Mouse (Mus musculus) intestine, embryonic 14.5 days (tissue): Measurements from ENCODE around the gene Pan3. TPM values are rescaled to one million over a fixed set of nuclear protein-coding genes. Genes with fewer than 3 reads are reported as not detected.

Source experiments
- ATAC-seq: fragments of 200-750 bp; cut with Nextera tagmentation; replicated peaks from 2 replicates; pipeline ENCODE4 v1.8.0; 2017; ENCODE audit warnings: low read depth, moderate number of reproducible peaks, moderate TSS enrichment, moderate library complexity; ENCODE audit not compliant: low FRiP score, low TSS enrichment
- DNase-seq: peaks from one replicate; pipeline ENCODE4 v3.0.0-alpha.2; 2018; ENCODE audit warnings: low spot score
- H3K27ac ChIP-seq: fragments of 300-500 bp; sonication (generic); 2 replicates; pipeline ENCODE4 v1.5.1; 2014; ENCODE audit warnings: low read depth, mild to moderate bottlenecking, control low read depth
- H3K27me3 ChIP-seq: fragments of 300-500 bp; sonication (generic); replicated peaks from 2 replicates; pipeline ENCODE4 v1.6.1; 2014; ENCODE audit warnings: low read length, control low read depth; ENCODE audit not compliant: control insufficient read depth, insufficient read depth
- H3K36me3 ChIP-seq: fragments of 300-500 bp; sonication (generic); 2 replicates; pipeline ENCODE4 v1.6.1; 2014; ENCODE audit warnings: low read length, control low read depth; ENCODE audit not compliant: control insufficient read depth, insufficient read depth
- H3K4me1 ChIP-seq: fragments of 300-500 bp; sonication (generic); replicated peaks from 2 replicates; pipeline ENCODE4 v1.6.1; 2014; ENCODE audit warnings: low read length, control low read depth, mixed read lengths; ENCODE audit not compliant: control insufficient read depth, insufficient read depth
- H3K4me2 ChIP-seq: fragments of 300-500 bp; sonication (generic); 2 replicates; pipeline ENCODE4 v1.6.1; 2014; ENCODE audit warnings: low read length
- H3K4me3 ChIP-seq: fragments of 300-500 bp; sonication (generic); 2 replicates; pipeline ENCODE4 v1.5.1; 2014; ENCODE audit warnings: low read depth, low read length, control low read depth, mixed read lengths
- H3K9ac ChIP-seq: fragments of 300-500 bp; sonication (generic); 2 replicates; pipeline ENCODE4 v1.6.1; 2014; ENCODE audit warnings: mild to moderate bottlenecking, low read length
- H3K9me3 ChIP-seq: fragments of 300-500 bp; sonication (generic); 2 replicates; pipeline ENCODE4 v1.6.1; 2016; ENCODE audit warnings: low read length, control low read depth; ENCODE audit not compliant: control insufficient read depth
- WGBS: fragments of 180-500 bp; shearing (Covaris S2); extraction: QIAGEN DNeasy Blood & Tissue Kit; methylation state at CpG from one replicate; pipeline ENCODE4 v1.1.7; 2014; 5-methylcytosine and 5-hydroxymethylcytosine counted together
- polyA plus RNA-seq: library from polyadenylated mRNA; unstranded; fragments of >200 nt; fragmentation: Nextera tagmentation; extraction: Ambion mirVana; gene quantifications from 2 replicates; pipeline ENCODE4 v1.2.1, GENCODE M21; 2014

The Pan3 gene
- polyA plus RNA-seq: 75.0 and 83.4 TPM in 2 replicates

- H3K4me2 ChIP-seq: peak within 1 kb of the TSS; percentile 79
- no peaks in the 10 kb centered on the region for H3K9me3 ChIP-seq
- peak within 1 kb of the TSS; percentile 97 for H3K9ac ChIP-seq
- DNase-seq: peak; percentile 95
- H3K27me3 ChIP-seq: no peaks in the 10 kb centered on the region
- H3K27ac ChIP-seq: peak within 1 kb of the TSS; percentile 97
- under 1% methylated on average over 51 of the region's 51 CpGs for WGBS
- H3K4me3 ChIP-seq: peak within 1 kb of the TSS; percentile 95
- H3K36me3 ChIP-seq: peaks cover 2% of the 10 kb centered on the region; the same call in 1 of the 2 replicates
- ATAC-seq: peak; percentile 88
- H3K4me1 ChIP-seq: peaks cover 27% of the 10 kb centered on the region
Measured at GRCm38 (mm10) chr5:147429535-147430305, at the start of gene Pan3. Gene Pan3 (plus strand): TSS chr5:147430161.

- H3K4me2 ChIP-seq: no peak overlapping the region
- DNase-seq: no peak
- no peaks in the 10 kb centered on the region for H3K4me1 ChIP-seq
- no peaks in the 10 kb centered on the region for H3K9me3 ChIP-seq
- H3K4me3 ChIP-seq: no peak overlapping the region
- H3K27ac ChIP-seq: no peak overlapping the region
- no peak overlapping the region for H3K9ac ChIP-seq
- ATAC-seq: no peak
- no peaks in the 10 kb centered on the region for H3K27me3 ChIP-seq
- H3K36me3 ChIP-seq: no peaks in the 10 kb centered on the region
- 88% methylated on average over 10 of the region's 10 CpGs for WGBS
Measured at GRCm38 (mm10) chr5:147381396-147381795, 48.6 kb upstream of the Pan3 start.

- no peak for ATAC-seq
- no peak for DNase-seq
- Histone ChIP-seq H3K9ac (no peak overlapping the region), H3K27me3 (no peaks in the 10 kb centered on the region), H3K4me1 (no peaks in the 10 kb centered on the region), H3K4me3 (no peak overlapping the region), H3K9me3 (no peaks in the 10 kb centered on the region), H3K4me2 (no peak overlapping the region), H3K27ac (no peak overlapping the region), H3K36me3 (no peaks in the 10 kb centered on the region)
- 82% methylated on average over 13 of the region's 13 CpGs for WGBS
Measured at GRCm38 (mm10) chr5:147386865-147387264, 43.1 kb upstream of the Pan3 start.

- H3K27ac ChIP-seq: no peak overlapping the region
- H3K4me1 ChIP-seq: no peaks in the 10 kb centered on the region
- DNase-seq (no peak), ATAC-seq (no peak)
- H3K9ac ChIP-seq: no peak overlapping the region
- no peak overlapping the region for H3K4me2 ChIP-seq
- no peak overlapping the region for H3K4me3 ChIP-seq
- WGBS: 79% methylated on average over 9 of the region's 9 CpGs
- H3K27me3 ChIP-seq: no peaks in the 10 kb centered on the region
- H3K9me3 ChIP-seq: no peaks in the 10 kb centered on the region
- no peaks in the 10 kb centered on the region for H3K36me3 ChIP-seq
Measured at GRCm38 (mm10) chr5:147388376-147389008, 41.5 kb upstream of the Pan3 start.

GRCm38 (mm10) chr5:147389052-147389451 is 40.9 kb upstream of the Pan3 start:
- no peak for ATAC-seq
- Histone ChIP-seq H3K4me3 (no peak overlapping the region), H3K4me1 (no peaks in the 10 kb centered on the region), H3K9ac (no peak overlapping the region), H3K27me3 (no peaks in the 10 kb centered on the region), H3K9me3 (no peaks in the 10 kb centered on the region), H3K27ac (no peak overlapping the region), H3K36me3 (no peaks in the 10 kb centered on the region), H3K4me2 (no peak overlapping the region)
- no peak for DNase-seq
- WGBS: 81% methylated on average over 5 of the region's 5 CpGs

GRCm38 (mm10) chr5:147390772-147391171 is 39.2 kb upstream of the Pan3 start:
- no peak for ATAC-seq
- no peaks in the 10 kb centered on the region for H3K27me3 ChIP-seq
- DNase-seq: no peak
- H3K9ac ChIP-seq: no peak overlapping the region
- no peaks in the 10 kb centered on the region for H3K36me3 ChIP-seq
- no peak overlapping the region for H3K4me3 ChIP-seq
- H3K27ac ChIP-seq: no peak overlapping the region
- no peaks in the 10 kb centered on the region for H3K4me1 ChIP-seq
- no peaks in the 10 kb centered on the region for H3K9me3 ChIP-seq
- H3K4me2 ChIP-seq: no peak overlapping the region
- WGBS: 64% methylated on average over 2 of the region's 2 CpGs

- no peak for ATAC-seq
Measured at GRCm38 (mm10) chr5:147392667-147393213, 37.2 kb upstream of the Pan3 start.

GRCm38 (mm10) chr5:147395050-147395449 is 34.9 kb upstream of the Pan3 start:
- Histone ChIP-seq H3K4me2 (no peak overlapping the region), H3K36me3 (no peaks in the 10 kb centered on the region), H3K9ac (no peak overlapping the region), H3K9me3 (no peaks in the 10 kb centered on the region), H3K4me3 (no peak overlapping the region), H3K27ac (no peak overlapping the region), H3K27me3 (peaks cover 21% of the 10 kb centered on the region), H3K4me1 (peaks cover under 1% of the 10 kb centered on the region; the same call in 1 of the 2 replicates)
- DNase-seq: no peak
- 24% methylated on average over 1 of the region's 1 CpGs for WGBS
- no peak for ATAC-seq

More at GRCm38 (mm10) chr5:147392667-147393213, 37.2 kb upstream of the Pan3 start:
- Histone ChIP-seq H3K4me3 (no peak overlapping the region), H3K4me1 (no peaks in the 10 kb centered on the region), H3K4me2 (no peak overlapping the region), H3K36me3 (no peaks in the 10 kb centered on the region), H3K9ac (no peak overlapping the region), H3K27me3 (no peaks in the 10 kb centered on the region), H3K27ac (no peak overlapping the region), H3K9me3 (no peaks in the 10 kb centered on the region)
- 76% methylated on average over 12 of the region's 12 CpGs for WGBS
- no peak for DNase-seq
